14 mouse cellular contexts compared by ENCODE assay signal in genomic region chr6:96432397-96432796, GRCm38 (mm10).
DNase-seq lines count a peak whose midpoint lies in the region; ATAC-seq and TF ChIP-seq lines count a peak whose summit lies in the region.
"Had no signal": no experiment of that assay in that cellular context is flagged by ENCODE, and none has a peak within 500 bp of the region (broad histone marks: within the 10 kb centered on the region; RNA-seq: fewer than 3 reads in every experiment).

No protein-coding gene starts in this region.

- peak; percentile 60 for TF ChIP-seq CTCF in kidney, postnatal 0 days (IDR thresholded peaks at IDR 0.05; ENCODE audit: low read depth)

- H3K4me2 ChIP-seq in forebrain, embryonic 14.5 days (ENCODE audit: low read length), result no peak overlapping the region
- H3K4me2 ChIP-seq in kidney, postnatal 0 days (ENCODE audit: low read length), result no peak overlapping the region
- H3K4me2 ChIP-seq: intestine, embryonic 15.5 days had no signal

- no peak overlapping the region for H3K27ac ChIP-seq in forebrain, embryonic 10.5 days
- H3K27ac ChIP-seq in forebrain, embryonic 14.5 days (ENCODE audit: low read depth, low read length), result no peak overlapping the region
- H3K27ac ChIP-seq in kidney, postnatal 0 days, result no peak overlapping the region
- H3K27ac ChIP-seq: intestine, embryonic 15.5 days; macrophage had no signal

- 76% methylated on average over 3 of the region's 3 CpGs for WGBS in forebrain, embryonic 10.5 days
- WGBS in forebrain, embryonic 14.5 days, result 78% methylated on average over 3 of the region's 3 CpGs
- WGBS in kidney, postnatal 0 days, result 72% methylated on average over 3 of the region's 3 CpGs

- DNase-seq in forebrain, embryonic 10.5 days (ENCODE audit: extremely low spot score, low spot score), result peak; percentile 14
- DNase-seq in forebrain, embryonic 14.5 days (ENCODE audit: low spot score), result no peak
- DNase-seq in kidney, postnatal 0 days (ENCODE audit: low spot score), result peak; percentile 25
- no peak for DNase-seq in kidney, adult 8-10 months
- peak; percentile 24 for DNase-seq in right cerebral cortex, adult 18-20 months
- no peak for DNase-seq in right cerebral cortex, postnatal 10 days (ENCODE audit: low spot score in 2 of 2)
- no peak for DNase-seq in ovary, postnatal 10 days (ENCODE audit: low spot score)
- DNase-seq: adrenal gland, adult 8-10 months; cerebellum, adult 8-10 months; gastrocnemius, postnatal 14 days had no signal

- no peaks in the 10 kb centered on the region for H3K36me3 ChIP-seq in forebrain, embryonic 10.5 days (replicated peaks)
- H3K36me3 ChIP-seq in forebrain, embryonic 14.5 days (ENCODE audit: control insufficient read depth, insufficient read depth, low read length), result no peaks in the 10 kb centered on the region
- no peaks in the 10 kb centered on the region for H3K36me3 ChIP-seq in kidney, postnatal 0 days (ENCODE audit: insufficient read depth, low read length)
- H3K36me3 ChIP-seq: intestine, embryonic 15.5 days had no signal

- no peaks in the 10 kb centered on the region for H3K4me1 ChIP-seq in forebrain, embryonic 10.5 days
- no peaks in the 10 kb centered on the region for H3K4me1 ChIP-seq in forebrain, embryonic 14.5 days (ENCODE audit: control insufficient read depth, insufficient read depth, low read length)
- no peaks in the 10 kb centered on the region for H3K4me1 ChIP-seq in kidney, postnatal 0 days (replicated peaks; ENCODE audit: insufficient read depth, low read length)
- H3K4me1 ChIP-seq: intestine, embryonic 15.5 days had no signal

- no peak for ATAC-seq in forebrain, embryonic 14.5 days
- no peak for ATAC-seq in kidney, postnatal 0 days (replicated peaks; ENCODE audit: low FRiP score, low read depth)
- ATAC-seq in erythroblast, adult 5-6 weeks (replicated peaks; ENCODE audit: low FRiP score, poor library complexity, severe bottlenecking), result no peak
- ATAC-seq: intestine, embryonic 15.5 days had no signal

- no peak overlapping the region for H3K9ac ChIP-seq in forebrain, embryonic 14.5 days (ENCODE audit: low read length)
- H3K9ac ChIP-seq in kidney, postnatal 0 days (ENCODE audit: low read depth, low read length), result no peak overlapping the region
- H3K9ac ChIP-seq: intestine, embryonic 15.5 days had no signal

- H3K4me3 ChIP-seq in forebrain, embryonic 10.5 days, result no peak overlapping the region
- H3K4me3 ChIP-seq in forebrain, embryonic 14.5 days (ENCODE audit: low read depth, low read length), result no peak overlapping the region
- H3K4me3 ChIP-seq in kidney, postnatal 0 days (replicated peaks; ENCODE audit: low read depth, low read length), result no peak overlapping the region
- H3K4me3 ChIP-seq: erythroblast, embryonic 14.5 days; intestine, embryonic 15.5 days had no signal

- H3K9me3 ChIP-seq in forebrain, embryonic 10.5 days, result no peaks in the 10 kb centered on the region
- no peaks in the 10 kb centered on the region for H3K9me3 ChIP-seq in forebrain, embryonic 14.5 days (replicated peaks; ENCODE audit: control insufficient read depth, low read length)
- no peaks in the 10 kb centered on the region for H3K9me3 ChIP-seq in kidney, postnatal 0 days (replicated peaks; ENCODE audit: low read length)
- H3K9me3 ChIP-seq: intestine, embryonic 15.5 days had no signal

- no peaks in the 10 kb centered on the region for H3K27me3 ChIP-seq in forebrain, embryonic 10.5 days (ENCODE audit: poor library complexity, severe bottlenecking)
- H3K27me3 ChIP-seq in forebrain, embryonic 14.5 days (replicated peaks; ENCODE audit: control insufficient read depth, insufficient read depth, low read length), result no peaks in the 10 kb centered on the region
- H3K27me3 ChIP-seq in kidney, postnatal 0 days (ENCODE audit: insufficient read depth, low read length), result no peaks in the 10 kb centered on the region
- H3K27me3 ChIP-seq: intestine, embryonic 15.5 days had no signal

Comparison
In these comparisons a context has a peak if more than half of its experiments do, and no peak if none do; other contexts are left out.
1. DNase-seq: peak in forebrain, embryonic 10.5 days (single experiment), kidney, postnatal 0 days (single experiment) and right cerebral cortex, adult 18-20 months (single experiment); none in forebrain, embryonic 14.5 days (single experiment), kidney, adult 8-10 months (0 of 2), right cerebral cortex, postnatal 10 days (0 of 2) and ovary, postnatal 10 days (single experiment).